Mouse (Mus musculus): ENCODE results near the gene Rhof.
A peak's percentile ranks its signal among the peaks of the same experiment; 100 is the strongest.

Rhof gene

GRCm38 (mm10) chr5:123109452-123110203, 22.9 kb downstream of the Rhof start:
- peak; percentile 81 to 85 for DNase-seq

- DNase-seq = no peak
Measured at GRCm38 (mm10) chr5:123104769-123105168, 27.7 kb downstream of the Rhof start.

- DNase-seq = no peak
Measured at GRCm38 (mm10) chr5:123103556-123103955, 28.9 kb downstream of the Rhof start.

- DNase-seq = no peak
Measured at GRCm38 (mm10) chr5:123102376-123102775, 30.1 kb downstream of the Rhof start.

- no peak for DNase-seq
Measured at GRCm38 (mm10) chr5:123098487-123098886, 34.0 kb downstream of the Rhof start.

- no peak for DNase-seq
Measured at GRCm38 (mm10) chr5:123096299-123096698, 36.2 kb downstream of the Rhof start.

GRCm38 (mm10) chr5:123094238-123094991, 38.1 kb downstream of the Rhof start:
- DNase-seq = peak; percentile 50 to 69

- DNase-seq = no peak
Measured at GRCm38 (mm10) chr5:123093077-123093633, 39.3 kb downstream of the Rhof start.

GRCm38 (mm10) chr5:123090560-123091306, 41.8 kb downstream of the Rhof start:
- no peak for DNase-seq

- peak; percentile 43 to 52 for DNase-seq
Measured at GRCm38 (mm10) chr5:123088784-123089183, 43.7 kb downstream of the Rhof start.

- no peak for DNase-seq
Measured at GRCm38 (mm10) chr5:123086501-123086900, 46.0 kb downstream of the Rhof start.

- DNase-seq = peak; percentile 69 to 70
Measured at GRCm38 (mm10) chr5:123083340-123084050, 49.0 kb downstream of the Rhof start.

GRCm38 (mm10) chr5:123080510-123080909, 52.0 kb downstream of the Rhof start:
- no peak for DNase-seq

- DNase-seq = no peak
Measured at GRCm38 (mm10) chr5:123080041-123080440, 52.5 kb downstream of the Rhof start.

- no peak for DNase-seq
Measured at GRCm38 (mm10) chr5:123079568-123079967, 52.9 kb downstream of the Rhof start.

GRCm38 (mm10) chr5:123076419-123077281, 55.8 kb downstream of the Rhof start:
- peak; percentile 49 to 80 for DNase-seq

GRCm38 (mm10) chr5:123075576-123076418, 56.7 kb downstream of the Rhof start:
- peak; percentile 98 for DNase-seq

- DNase-seq = no peak
Measured at GRCm38 (mm10) chr5:123068714-123069113, 63.8 kb downstream of the Rhof start.

GRCm38 (mm10) chr5:123068115-123068514, 64.4 kb downstream of the Rhof start, which contains the start of gene Tmem120b:
Gene Tmem120b, plus strand, starts transcription at chr5:123068415.
- peak in 1 of 2 experiments; percentile 2 for DNase-seq

GRCm38 (mm10) chr5:123067395-123067995, 65.0 kb downstream of the Rhof start:
- DNase-seq = peak; percentile 32 to 61
